Mouse (Mus musculus) urinary bladder, adult 18-20 months (tissue): ENCODE measurements around the gene Ramp1.
A peak's percentile ranks its signal among the peaks of the same experiment; 100 is the strongest.

Experiments
- DNase-seq, 2 experiments: peaks; one replicate each; pipeline ENCODE4 v3.0.0; 2022; ENCODE audit warnings: low spot score in 2 of 2, mixed read lengths in 2 of 2

The Ramp1 gene

GRCm38 (mm10) chr1:91179533-91180173 lies at the start of gene Ramp1:
Gene Ramp1 (plus strand): TSS chr1:91179822.
- DNase-seq, result peak in 1 of 2 experiments; percentile 51

- DNase-seq, result no peak
Observed at GRCm38 (mm10) chr1:91137036-91137435, 42.6 kb upstream of the Ramp1 start.

GRCm38 (mm10) chr1:91144813-91145212 lies 34.8 kb upstream of the Ramp1 start, which contains the start of gene Rbm44:
Gene Rbm44 (plus strand): TSS chr1:91145089.
- no peak for DNase-seq

DNA sequence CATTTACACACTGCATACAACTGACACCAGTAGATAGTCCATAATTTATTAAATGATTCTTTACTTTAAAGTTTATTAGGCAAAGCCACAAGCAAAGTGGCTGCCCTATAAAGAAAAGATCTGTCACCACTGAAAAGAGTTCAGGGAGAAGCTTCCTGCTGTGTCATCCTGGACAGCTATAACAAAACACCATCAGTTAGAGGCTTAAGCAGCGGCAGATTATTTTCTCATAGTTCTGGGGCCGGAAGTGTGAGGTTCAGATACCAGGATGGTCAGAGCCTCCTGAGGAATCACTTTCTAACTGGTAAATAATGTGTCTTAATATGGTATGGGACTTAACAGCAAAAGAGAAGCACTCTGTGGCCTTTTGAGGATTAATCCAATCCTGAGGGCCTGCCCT lies 28.1 kb upstream of the Ramp1 start:
- no peak for DNase-seq

DNA sequence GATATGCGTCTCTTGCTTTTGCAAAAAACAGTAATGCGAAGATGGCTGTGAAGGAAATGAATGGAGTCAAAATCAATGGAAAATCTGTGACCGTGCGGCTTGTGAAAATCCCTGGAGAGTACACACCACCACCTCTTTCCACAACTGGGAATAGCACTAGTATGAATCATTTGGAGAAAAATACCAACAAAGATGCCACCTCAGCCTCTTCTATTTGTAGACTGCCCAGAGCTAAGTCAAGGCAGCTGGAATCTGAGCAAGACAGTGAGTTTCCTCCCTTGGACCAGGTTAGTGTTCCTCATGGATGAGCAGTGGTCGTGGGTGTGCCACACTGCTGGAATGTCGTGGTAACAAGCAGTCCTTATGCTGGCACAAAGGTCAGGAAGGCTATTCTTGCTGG lies 12.8 kb upstream of the Ramp1 start:
- DNase-seq, result no peak

DNA sequence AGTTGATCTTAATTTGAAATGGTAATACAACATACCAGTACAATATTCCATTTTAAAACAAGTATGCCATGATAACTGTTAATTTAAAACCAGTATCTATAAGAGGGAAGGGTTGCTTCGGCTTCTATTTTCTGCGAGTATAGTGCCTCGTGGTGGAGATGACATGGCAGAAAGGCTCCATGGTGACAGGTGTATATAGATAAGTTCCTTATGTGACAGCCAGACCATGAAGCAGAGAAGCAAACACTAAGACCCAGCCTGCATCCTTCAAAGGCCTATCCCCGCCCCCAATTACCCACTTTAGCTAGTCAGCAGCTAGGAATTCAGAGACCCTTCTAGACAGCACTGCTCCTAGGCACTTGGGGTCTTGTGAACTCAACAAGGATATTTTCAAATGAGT lies 10.5 kb upstream of the Ramp1 start:
- no peak for DNase-seq

GRCm38 (mm10) chr1:91174796-91175195 lies 4.8 kb upstream of the Ramp1 start:
- no peak for DNase-seq

DNA sequence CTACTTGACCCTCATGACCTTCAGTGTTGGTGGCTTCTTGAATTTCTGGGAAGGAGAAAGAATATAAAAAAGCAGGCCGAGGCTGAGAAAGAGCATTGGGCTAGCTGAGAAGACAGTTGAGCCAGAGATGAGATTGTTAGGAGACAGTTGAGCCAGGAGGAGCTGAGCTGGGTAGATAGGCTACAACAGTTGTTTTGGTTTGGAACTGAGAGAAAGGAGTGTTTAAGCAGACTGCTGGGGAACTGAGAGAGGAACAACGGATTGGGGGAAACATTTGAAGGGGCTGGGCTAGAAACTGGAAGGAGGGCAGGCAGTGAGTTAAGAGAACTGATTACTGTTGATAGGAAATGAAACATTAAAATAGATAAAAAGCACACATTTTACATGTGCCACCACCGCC lies 3.6 kb upstream of the Ramp1 start:
- no peak for DNase-seq

DNA sequence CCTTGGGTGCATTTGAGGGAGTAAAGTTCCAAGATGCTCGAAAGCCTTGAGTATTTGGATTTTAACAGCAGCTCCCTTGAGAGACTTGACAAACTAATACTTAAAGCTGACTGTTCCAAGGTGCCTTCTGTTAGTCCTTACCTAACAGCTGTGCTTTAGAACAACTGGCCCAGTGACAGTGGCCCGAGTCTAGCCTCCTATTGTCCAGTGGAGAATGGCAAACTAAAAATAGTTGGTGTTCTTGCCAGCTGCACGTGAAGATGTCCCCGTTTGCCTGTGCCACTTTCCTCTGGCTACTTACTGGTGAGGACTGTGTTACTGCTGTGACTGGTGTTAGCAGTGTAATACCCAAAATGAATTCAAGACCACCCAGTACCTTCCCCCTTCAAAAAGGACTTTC lies 2.8 kb upstream of the Ramp1 start:
- DNase-seq, result no peak

DNA sequence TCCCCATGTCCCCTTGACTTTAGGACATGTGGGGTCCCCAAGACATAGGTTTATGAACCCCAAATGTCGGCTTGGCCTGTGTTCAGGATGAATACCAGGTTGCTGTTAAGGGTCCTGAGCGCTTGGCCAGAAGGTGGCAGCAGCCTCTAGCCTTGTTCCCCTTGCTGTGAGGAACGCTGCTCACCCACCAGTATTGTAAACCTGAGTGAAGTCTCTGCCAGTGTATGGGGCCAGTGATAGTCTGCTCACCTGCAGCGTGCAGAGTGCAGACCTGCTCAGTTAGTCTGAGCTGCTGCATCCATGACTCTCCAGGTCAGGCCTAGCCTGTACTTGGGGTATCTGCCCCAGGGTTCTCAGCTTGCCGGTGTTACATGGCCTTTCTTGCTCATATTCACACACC lies 536 bp upstream of the Ramp1 start:
- DNase-seq, result peak; percentile 37 to 70

- no peak for DNase-seq
Observed at GRCm38 (mm10) chr1:91180174-91180565, 548 bp downstream of the Ramp1 start.

GRCm38 (mm10) chr1:91180723-91181122 lies 1.1 kb downstream of the Ramp1 start:
- no peak for DNase-seq

DNA sequence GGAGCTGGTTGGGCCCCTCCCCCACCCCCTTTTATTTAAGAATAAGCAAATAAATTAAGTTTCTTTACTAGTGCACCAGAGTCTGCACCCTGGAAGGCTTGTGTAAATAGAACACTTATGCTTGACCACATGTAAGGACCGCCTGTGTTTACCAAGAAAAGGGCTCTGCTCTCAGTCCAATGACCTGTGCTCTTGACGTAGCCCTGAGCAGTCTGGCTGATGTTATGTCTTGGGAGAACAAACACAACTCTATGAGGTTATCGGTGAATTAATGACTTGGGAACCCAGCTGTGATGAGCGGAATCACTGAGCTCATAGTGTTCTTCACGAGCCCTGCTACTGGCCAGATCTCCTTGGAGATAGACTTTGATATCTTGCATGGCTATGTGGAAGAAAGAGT lies 1.6 kb downstream of the Ramp1 start:
- no peak for DNase-seq

DNA sequence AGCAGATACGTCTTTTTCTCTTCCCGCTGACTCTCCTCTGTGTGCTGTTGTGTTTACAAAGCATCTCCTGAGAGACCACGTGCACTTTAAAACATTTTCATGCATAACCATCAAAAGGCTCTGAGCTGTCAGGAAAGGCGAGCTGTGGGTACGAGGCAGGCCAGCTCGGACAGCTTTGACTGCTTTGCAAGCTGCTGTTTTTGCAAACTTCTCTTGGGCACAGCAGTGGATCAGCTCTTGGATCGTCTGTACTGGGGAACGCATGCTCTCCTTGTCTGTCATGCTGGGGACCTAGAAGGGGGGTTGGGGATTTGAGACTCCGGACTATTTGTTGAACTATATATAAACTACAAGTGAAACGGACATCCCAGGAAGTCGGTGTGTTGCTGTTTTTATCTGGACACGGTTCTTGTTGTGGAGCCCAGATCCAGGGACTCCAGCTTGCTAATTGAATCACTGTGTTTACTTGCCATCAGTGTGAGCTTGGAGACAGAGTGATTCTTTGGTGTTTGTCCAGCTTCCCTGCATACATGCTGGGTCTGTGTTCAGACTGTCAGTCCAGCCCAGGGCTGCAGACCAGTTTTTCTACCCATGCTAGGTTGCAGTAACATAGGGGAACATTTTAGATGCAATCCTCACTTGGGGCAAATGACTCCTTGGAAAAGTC lies 2.3 kb downstream of the Ramp1 start:
- DNase-seq, result no peak

DNA sequence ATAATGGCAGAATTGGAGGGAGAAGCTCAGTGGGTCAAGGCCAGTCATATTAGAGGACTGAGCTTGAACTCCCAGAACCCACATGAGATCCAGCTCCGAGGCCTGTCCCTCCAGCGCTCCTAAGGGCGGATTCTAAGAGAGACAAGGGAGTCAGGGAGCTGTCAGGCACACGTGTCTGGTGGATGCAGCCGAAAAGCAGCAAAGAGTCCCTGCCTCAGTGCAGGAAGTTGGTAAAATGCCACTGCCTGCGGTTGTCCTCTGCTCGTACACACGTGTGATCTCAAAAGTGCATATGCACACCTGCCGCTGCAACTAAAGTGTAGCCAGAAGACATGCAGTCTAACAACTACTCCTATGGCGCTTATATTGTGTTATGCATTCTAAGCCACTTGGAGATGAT lies 3.7 kb downstream of the Ramp1 start:
- DNase-seq, result no peak

GRCm38 (mm10) chr1:91186677-91187076 lies 7.1 kb downstream of the Ramp1 start:
- DNase-seq, result no peak

- DNase-seq, result no peak
Observed at GRCm38 (mm10) chr1:91187315-91187714, 7.7 kb downstream of the Ramp1 start.

DNA sequence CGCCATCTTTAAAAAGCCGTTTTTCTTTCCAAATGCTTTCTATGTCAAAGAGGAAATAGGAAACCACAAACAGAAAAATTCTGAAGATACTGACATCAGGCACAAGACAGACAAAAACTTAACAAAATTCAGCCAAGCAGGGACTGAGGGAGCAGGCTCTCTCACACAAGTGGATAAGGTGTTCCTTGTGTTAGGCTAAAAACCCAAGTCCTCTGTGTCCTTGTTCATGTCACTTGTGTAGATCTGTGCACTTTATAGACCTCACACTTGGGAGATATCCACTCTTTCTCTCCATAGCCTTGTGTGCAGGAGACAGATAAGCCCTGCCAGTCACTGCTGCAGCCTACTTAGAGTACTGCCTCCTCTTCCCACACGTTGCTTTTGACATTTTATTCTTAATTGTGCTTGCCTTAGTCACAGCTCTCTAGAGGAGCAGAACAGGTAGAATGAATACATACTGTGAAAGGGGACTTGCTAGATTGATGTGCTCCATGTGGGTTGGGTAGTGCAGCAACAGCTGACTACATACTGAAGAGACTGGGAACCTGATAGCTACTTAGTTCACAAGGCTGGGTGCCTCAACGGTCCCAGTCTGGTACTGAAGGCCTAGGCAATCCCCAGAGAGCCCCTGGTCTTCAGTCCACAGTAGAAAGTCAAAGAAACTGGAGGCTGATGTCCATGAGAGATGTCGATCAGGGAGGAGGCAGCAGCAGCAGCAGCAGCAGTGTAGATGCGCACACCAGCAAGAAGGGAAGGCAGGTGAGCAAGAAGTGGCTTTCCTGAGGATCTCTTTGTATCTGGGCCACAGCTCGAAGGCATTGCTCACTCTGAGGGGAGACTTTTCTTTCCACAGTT lies 8.4 kb downstream of the Ramp1 start:
- DNase-seq, result no peak

GRCm38 (mm10) chr1:91188851-91189460 lies 9.3 kb downstream of the Ramp1 start:
- no peak for DNase-seq

GRCm38 (mm10) chr1:91192184-91192583 lies 12.6 kb downstream of the Ramp1 start:
- DNase-seq, result no peak

DNA sequence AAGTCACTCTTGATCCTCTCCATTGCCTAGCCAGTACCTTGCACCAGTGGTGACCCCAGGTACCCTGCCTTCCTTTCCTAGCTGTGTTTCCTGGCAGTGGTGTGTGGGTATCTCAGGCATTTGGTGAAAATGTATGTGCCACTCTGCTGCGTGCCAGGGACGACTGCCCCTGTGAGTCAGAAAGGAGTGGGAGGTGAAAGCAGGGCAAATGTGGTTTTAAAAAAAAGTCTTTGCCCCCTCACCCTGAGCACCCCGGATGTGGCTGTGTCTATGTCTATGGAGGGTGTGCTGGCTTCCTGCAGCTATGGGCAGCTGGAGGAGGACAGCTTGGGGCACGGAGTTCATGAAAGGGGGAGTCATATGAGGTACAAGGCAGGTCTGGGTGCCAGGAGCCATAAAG lies 13.6 kb downstream of the Ramp1 start:
- no peak for DNase-seq

DNA sequence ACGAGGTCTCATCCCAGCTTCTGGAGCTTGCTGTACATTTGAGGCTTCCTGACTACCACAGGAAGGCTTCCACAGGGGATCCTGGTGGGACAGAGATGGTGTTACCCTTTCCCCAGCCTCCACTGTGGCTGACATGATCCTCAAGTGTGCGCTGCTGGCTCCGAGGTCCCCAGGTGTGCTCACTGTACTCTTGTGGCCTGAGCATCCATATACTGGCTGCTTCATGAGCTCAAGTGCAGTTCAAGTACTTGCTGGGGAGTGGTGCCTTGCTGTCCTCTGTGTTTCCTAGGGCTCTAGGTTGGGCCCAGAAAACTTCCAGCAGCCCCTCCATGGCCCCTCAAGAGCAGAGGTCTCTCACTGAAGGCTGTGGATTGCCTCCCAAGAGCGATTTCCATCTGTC lies 14.1 kb downstream of the Ramp1 start:
- DNase-seq, result no peak
